Mouse (Mus musculus) myocyte (in vitro differentiated cells): ENCODE measurements around the gene Aspg. TPM values are rescaled to one million over a fixed set of nuclear protein-coding genes. Genes with fewer than 3 reads are reported as not detected.
A peak's percentile ranks its signal among the peaks of the same experiment; 100 is the strongest.

Experiments
- H3K27me3 ChIP-seq: one replicate; pipeline ENCODE4 v1.6.1; 2011; ENCODE audit not compliant: control insufficient read depth, insufficient read depth, insufficient read length
- H3K36me3 ChIP-seq: one replicate; pipeline ENCODE4 v1.6.1; 2011; ENCODE audit not compliant: control insufficient read depth, insufficient read depth
- H3K4me2 ChIP-seq: one replicate; pipeline ENCODE4 v1.6.1; 2011; ENCODE audit warnings: low read depth, control low read depth
- H3K4me3 ChIP-seq: one replicate; pipeline ENCODE4 v1.5.1; 2011; ENCODE audit warnings: mild to moderate bottlenecking, control low read depth, moderate library complexity
- H3K79me2 ChIP-seq: one replicate; pipeline ENCODE4 v1.6.1; 2011; ENCODE audit not compliant: control insufficient read depth, insufficient read depth
- H3ac ChIP-seq: one replicate; pipeline ENCODE4 v1.6.1; 2011; ENCODE audit not compliant: control insufficient read depth, insufficient read length
- CEBPB ChIP-seq: IDR thresholded peaks from 2 replicates; pipeline ENCODE4 v1.6.1; 2011; ENCODE audit warnings: mild to moderate bottlenecking, moderate library complexity; ENCODE audit not compliant: poor library complexity, insufficient read depth, severe bottlenecking
- E2F4 ChIP-seq: IDR thresholded peaks from one replicate; pipeline ENCODE4 v1.6.1; 2011; ENCODE audit warnings: mild to moderate bottlenecking, control low read depth, moderate library complexity; ENCODE audit not compliant: insufficient read depth
- MAX ChIP-seq: IDR thresholded peaks from one replicate; pipeline ENCODE4 v1.6.1; 2011; ENCODE audit warnings: low read depth, mild to moderate bottlenecking, control low read depth
- MYOD1 ChIP-seq, 3 experiments: IDR thresholded peaks; one replicate each; pipeline ENCODE4 v1.6.1; 2011; ENCODE audit warnings: control low read depth in 2 of 3, low read depth in 2 of 3, mild to moderate bottlenecking in 2 of 3, moderate library complexity in 1 of 3; ENCODE audit not compliant: insufficient read length in 2 of 3, control insufficient read depth in 1 of 3
- MYOG ChIP-seq, 3 experiments: IDR thresholded peaks; one replicate each; pipeline ENCODE4 v1.6.1; 2011; ENCODE audit warnings: control low read depth in 2 of 3, low read depth in 2 of 3, mild to moderate bottlenecking in 2 of 3; ENCODE audit not compliant: insufficient read length in 2 of 3, control insufficient read depth in 1 of 3, insufficient read depth in 1 of 3
- POLR2A ChIP-seq: IDR thresholded peaks from one replicate; pipeline ENCODE4 v1.6.1; 2011; ENCODE audit warnings: low read depth, mild to moderate bottlenecking, control low read depth, moderate library complexity; ENCODE audit not compliant: insufficient read length
- POLR2AphosphoS2 ChIP-seq: IDR thresholded peaks from one replicate; pipeline ENCODE4 v1.6.1; 2011; ENCODE audit warnings: low read depth, control low read depth; ENCODE audit not compliant: insufficient read length
- REST ChIP-seq: IDR thresholded peaks from one replicate; pipeline ENCODE4 v1.6.1; 2011; ENCODE audit warnings: mild to moderate bottlenecking, control low read depth, moderate library complexity; ENCODE audit not compliant: insufficient read depth, insufficient read length
- SRF ChIP-seq: IDR thresholded peaks from one replicate; pipeline ENCODE4 v1.6.1; 2011; ENCODE audit warnings: low read depth; ENCODE audit not compliant: control insufficient read depth, insufficient read length
- TCF12 ChIP-seq: IDR thresholded peaks from one replicate; pipeline ENCODE4 v1.6.1; 2011; ENCODE audit warnings: mild to moderate bottlenecking, control low read depth; ENCODE audit not compliant: poor library complexity, insufficient read depth, severe bottlenecking
- TCF3 ChIP-seq: IDR thresholded peaks from one replicate; pipeline ENCODE4 v1.6.1; 2011; ENCODE audit warnings: low read depth, control low read depth; ENCODE audit not compliant: insufficient read length
- USF1 ChIP-seq: IDR thresholded peaks from one replicate; pipeline ENCODE4 v1.6.1; 2011; ENCODE audit warnings: low read depth, mild to moderate bottlenecking, control low read depth, moderate library complexity
- polyA plus RNA-seq: library from polyadenylated mRNA; unstranded; fragments of >200 nt; fragmentation: generic; extraction: Trizol; gene quantifications from one replicate; pipeline ENCODE4 v1.2.1, GENCODE M21; 2012; ENCODE audit warnings: missing spikeins

The Aspg gene
- polyA plus RNA-seq, 1 experiment: 0.04 TPM

DNA sequence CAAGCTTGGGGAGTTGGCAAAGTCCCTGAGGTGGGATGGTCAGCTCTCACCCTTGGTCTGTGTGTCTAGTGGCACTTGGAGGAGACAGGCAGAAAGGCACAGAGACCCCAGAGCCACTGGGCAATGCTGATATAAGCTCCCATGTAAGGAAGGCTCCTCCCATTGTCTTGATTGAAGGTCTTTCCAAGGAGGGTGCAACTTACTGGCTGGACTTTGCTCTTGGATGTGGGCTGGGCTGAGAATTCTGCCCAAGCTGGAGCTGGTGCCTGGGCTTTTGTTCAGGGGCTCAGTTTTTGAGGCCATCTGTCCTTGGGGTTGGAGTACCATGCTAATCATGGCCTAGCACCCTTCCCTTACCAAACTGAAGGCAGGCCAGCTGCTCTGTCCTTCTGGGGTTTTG lies 52.3 kb downstream of the Aspg start:
- Histone ChIP-seq H3K4me3 (no peak overlapping the region), H3K27me3 (peaks cover 62% of the 10 kb centered on the region), H3K79me2 (no peaks in the 10 kb centered on the region), H3K36me3 (no peaks in the 10 kb centered on the region), H3K4me2 (no peak overlapping the region), H3ac (no peak overlapping the region)
- TF ChIP-seq TCF3 (no peak), MYOD1 (IDR thresholded peaks at IDR 0.05; ENCODE audit: control insufficient read depth in 1 of 3, insufficient read length in 2 of 3, low read depth in 2 of 3) (no peak), TCF12 (no peak), REST (no peak), E2F4 (no peak), POLR2AphosphoS2 (no peak), MAX (no peak), SRF (no peak), POLR2A (no peak), CEBPB (no peak), USF1 (no peak)

DNA sequence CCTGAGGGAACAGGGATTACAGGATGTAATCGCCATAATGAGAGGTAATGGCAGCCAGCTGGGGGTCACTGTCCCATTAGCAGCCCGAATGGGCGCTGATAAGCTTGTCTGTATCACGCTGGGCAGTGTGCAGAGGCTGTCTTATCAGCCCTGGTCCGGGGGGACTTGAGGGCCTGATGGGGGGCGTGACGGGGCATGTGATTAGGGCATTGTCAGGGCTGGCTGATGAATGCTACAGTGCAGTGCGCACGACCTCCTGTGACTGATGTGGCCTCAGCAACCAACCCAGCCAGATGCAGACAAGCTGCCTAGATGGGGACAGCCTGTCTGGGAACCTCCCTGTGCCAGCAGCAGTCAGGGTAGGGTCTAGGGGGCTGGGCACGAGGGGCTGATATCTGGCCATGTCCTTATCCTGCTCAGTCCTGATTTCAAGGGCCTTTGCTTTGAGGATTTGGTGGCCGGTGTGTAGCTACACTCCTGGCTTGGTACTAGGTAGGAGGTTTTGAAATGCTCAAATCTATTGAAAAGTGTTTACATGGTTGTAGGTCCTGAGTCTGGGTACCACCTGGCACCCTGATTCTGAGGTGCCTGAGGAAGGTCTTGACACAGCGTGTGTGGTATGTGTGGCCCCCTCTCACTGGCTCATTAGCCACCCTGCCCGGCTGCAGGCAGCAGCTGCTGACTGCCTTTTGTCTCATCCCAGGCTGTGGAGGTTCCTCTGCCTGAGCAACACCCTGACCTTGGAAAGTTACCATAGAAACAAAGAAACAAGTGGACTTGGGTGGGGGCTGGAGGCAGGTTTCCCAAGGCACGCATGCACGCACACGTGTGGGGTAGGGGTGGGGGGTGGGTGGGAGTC lies 57.7 kb downstream of the Aspg start:
- no peaks in the 10 kb centered on the region for H3K36me3 ChIP-seq
- H3K79me2 ChIP-seq: no peaks in the 10 kb centered on the region
- no peak overlapping the region for H3ac ChIP-seq
- H3K4me3 ChIP-seq: no peak overlapping the region
- TF ChIP-seq CEBPB: no peak
- TF ChIP-seq TCF3: no peak
- no peak for TF ChIP-seq MYOD1 (IDR thresholded peaks at IDR 0.05; ENCODE audit: control insufficient read depth in 1 of 3, insufficient read length in 2 of 3, low read depth in 2 of 3)
- no peak for TF ChIP-seq E2F4
- no peak for TF ChIP-seq MYOG (IDR thresholded peaks at IDR 0.05; ENCODE audit: control insufficient read depth in 1 of 3, insufficient read depth in 1 of 3, insufficient read length in 2 of 3, low read depth in 2 of 3)
- no peak for TF ChIP-seq POLR2A
- TF ChIP-seq USF1: no peak
- TF ChIP-seq MAX: no peak
- no peak for TF ChIP-seq REST
- no peak for TF ChIP-seq TCF12
- no peak for TF ChIP-seq POLR2AphosphoS2
- no peak for TF ChIP-seq SRF
- H3K27me3 ChIP-seq: peaks cover 78% of the 10 kb centered on the region
- no peak overlapping the region for H3K4me2 ChIP-seq

DNA sequence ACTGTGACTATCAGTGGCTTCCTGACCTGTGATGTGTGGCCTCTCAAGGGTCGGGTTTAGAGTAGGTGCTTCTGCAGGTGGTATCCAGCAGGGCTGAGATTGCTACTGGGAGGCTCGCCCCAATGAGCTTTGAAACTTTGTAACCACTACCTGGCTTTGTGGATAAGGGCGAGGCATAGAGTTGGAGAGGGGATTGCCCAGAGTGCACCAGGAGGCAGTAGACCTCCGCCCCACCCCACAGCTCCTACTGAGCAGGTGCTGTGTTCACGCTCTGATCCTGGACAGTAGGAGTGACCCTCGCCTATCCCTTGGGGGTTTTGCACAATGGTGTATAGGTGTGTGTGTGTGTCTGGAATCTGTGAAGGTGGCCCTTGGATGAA lies 58.4 kb downstream of the Aspg start:
- Histone ChIP-seq H3K4me3 (no peak overlapping the region), H3K79me2 (no peaks in the 10 kb centered on the region), H3ac (no peak overlapping the region), H3K36me3 (no peaks in the 10 kb centered on the region), H3K4me2 (no peak overlapping the region), H3K27me3 (peaks cover 75% of the 10 kb centered on the region)
- no peak for TF ChIP-seq TCF3
- no peak for TF ChIP-seq REST
- no peak for TF ChIP-seq MYOD1 (IDR thresholded peaks at IDR 0.05; ENCODE audit: control insufficient read depth in 1 of 3, insufficient read length in 2 of 3, low read depth in 2 of 3)
- TF ChIP-seq CEBPB: no peak
- no peak for TF ChIP-seq SRF
- TF ChIP-seq E2F4: no peak
- TF ChIP-seq MAX: no peak
- TF ChIP-seq POLR2AphosphoS2: no peak
- TF ChIP-seq POLR2A: no peak
- no peak for TF ChIP-seq USF1
- TF ChIP-seq MYOG (IDR thresholded peaks at IDR 0.05; ENCODE audit: control insufficient read depth in 1 of 3, insufficient read depth in 1 of 3, insufficient read length in 2 of 3, low read depth in 2 of 3): no peak

DNA sequence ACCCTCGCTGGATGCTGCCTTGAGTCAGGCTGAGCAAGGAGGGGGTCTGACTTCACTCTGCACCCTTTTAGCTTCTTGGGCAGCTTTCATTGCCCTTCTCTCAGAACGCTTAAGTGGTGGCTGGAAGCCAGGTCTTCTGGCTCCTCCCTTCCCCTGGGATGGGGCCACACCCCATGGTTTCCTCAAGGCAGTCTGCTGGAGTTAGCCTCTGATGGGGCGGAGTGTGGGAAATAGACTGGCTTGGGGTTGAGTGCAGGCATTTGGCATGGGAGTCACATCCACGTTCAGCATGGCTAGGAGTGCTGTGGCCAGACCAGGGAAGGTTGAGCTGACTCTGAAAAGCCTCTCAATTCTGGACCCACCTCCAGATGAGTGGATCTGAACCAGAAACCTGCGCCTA lies 62.8 kb downstream of the Aspg start:
- H3K4me3 ChIP-seq: no peak overlapping the region
- no peaks in the 10 kb centered on the region for H3K36me3 ChIP-seq
- no peaks in the 10 kb centered on the region for H3K79me2 ChIP-seq

More for the DNA sequence above, 62.8 kb downstream of the Aspg start:
- TF ChIP-seq TCF3: no peak
- TF ChIP-seq POLR2A: no peak
- TF ChIP-seq POLR2AphosphoS2: no peak
- TF ChIP-seq MAX: no peak
- TF ChIP-seq REST: no peak
- no peak for TF ChIP-seq MYOG (IDR thresholded peaks at IDR 0.05; ENCODE audit: control insufficient read depth in 1 of 3, insufficient read depth in 1 of 3, insufficient read length in 2 of 3, low read depth in 2 of 3)
- TF ChIP-seq CEBPB: no peak
- no peak for TF ChIP-seq USF1
- no peak for TF ChIP-seq SRF
- TF ChIP-seq MYOD1 (IDR thresholded peaks at IDR 0.05; ENCODE audit: control insufficient read depth in 1 of 3, insufficient read length in 2 of 3, low read depth in 2 of 3): no peak
- Histone ChIP-seq H3ac (no peak overlapping the region), H3K27me3 (peaks cover 75% of the 10 kb centered on the region), H3K4me2 (peak overlapping the region; percentile 9)
